Mouse (Mus musculus) embryonic facial prominence, embryonic 12.5 days (tissue): ENCODE measurements around the gene Ttf1. TPM values are rescaled to one million over a fixed set of nuclear protein-coding genes. Genes with fewer than 3 reads are reported as not detected.
"Not testable (repeated sequence)": the region's sequence is repeated elsewhere in the genome, so short reads cannot be mapped to it uniquely, and the experiment has no call there.

Source experiments
- ATAC-seq: fragments of 200-750 bp; cut with Nextera tagmentation; 2 replicates; pipeline ENCODE4 v1.8.0; 2017; ENCODE audit not compliant: insufficient number of reproducible peaks, insufficient read depth, low FRiP score, low TSS enrichment
- H3K27ac ChIP-seq: fragments of 300-500 bp; sonication (generic); 2 replicates; pipeline ENCODE4 v1.5.1; 2016; ENCODE audit warnings: mild to moderate bottlenecking
- H3K27me3 ChIP-seq: fragments of 300-500 bp; sonication (generic); 2 replicates; pipeline ENCODE4 v1.6.1; 2016; ENCODE audit warnings: mild to moderate bottlenecking, moderate library complexity
- H3K36me3 ChIP-seq: fragments of 300-500 bp; sonication (generic); 2 replicates; pipeline ENCODE4 v1.6.1; 2016; ENCODE audit warnings: mild to moderate bottlenecking
- H3K4me1 ChIP-seq: fragments of 300-500 bp; sonication (generic); 2 replicates; pipeline ENCODE4 v1.6.1; 2016
- H3K4me2 ChIP-seq: fragments of 300-500 bp; sonication (generic); replicated peaks from 2 replicates; pipeline ENCODE4 v1.6.1; 2016; ENCODE audit warnings: mild to moderate bottlenecking, moderate library complexity
- H3K4me3 ChIP-seq: fragments of 300-500 bp; sonication (generic); 2 replicates; pipeline ENCODE4 v1.5.1; 2016; ENCODE audit warnings: mild to moderate bottlenecking
- H3K9ac ChIP-seq: fragments of 300-500 bp; sonication (generic); 2 replicates; pipeline ENCODE4 v1.6.1; 2016; ENCODE audit warnings: mild to moderate bottlenecking, moderate library complexity
- H3K9me3 ChIP-seq: fragments of 300-500 bp; sonication (generic); 2 replicates; pipeline ENCODE4 v1.6.1; 2016; ENCODE audit warnings: mild to moderate bottlenecking, moderate library complexity
- WGBS: fragments of 180-500 bp; shearing (Covaris S2); methylation state at CpG from one replicate; pipeline ENCODE4 v1.1.7; 2016; 5-methylcytosine and 5-hydroxymethylcytosine counted together
- polyA plus RNA-seq: library from polyadenylated mRNA; unstranded; fragments of >200 nt; fragmentation: Nextera tagmentation; extraction: Ambion mirVana; gene quantifications from 2 replicates; pipeline ENCODE4 v1.2.1, GENCODE M21; 2016

The Ttf1 gene
- polyA plus RNA-seq, 1 experiment from 2014 or later: 11.4 TPM

- WGBS: 87% methylated on average over 14 of the region's 14 CpGs
- Histone ChIP-seq H3K27me3 (no peaks in the 10 kb centered on the region), H3K27ac (no peak overlapping the region), H3K36me3 (no peaks in the 10 kb centered on the region), H3K9ac (no peak overlapping the region), H3K9me3 (no peaks in the 10 kb centered on the region), H3K4me1 (no peaks in the 10 kb centered on the region), H3K4me3 (no peak overlapping the region), H3K4me2 (no peak overlapping the region)
- ATAC-seq: no peak
Measured at GRCm38 (mm10) chr2:29099646-29100045, 39.6 kb downstream of the Ttf1 start.

- Histone ChIP-seq H3K9me3 (no peaks in the 10 kb centered on the region), H3K4me3 (no peak overlapping the region), H3K36me3 (no peaks in the 10 kb centered on the region), H3K4me1 (no peaks in the 10 kb centered on the region), H3K4me2 (no peak overlapping the region), H3K27me3 (no peaks in the 10 kb centered on the region), H3K27ac (no peak overlapping the region), H3K9ac (no peak overlapping the region)
- WGBS: 70% methylated on average over 7 of the region's 7 CpGs
- ATAC-seq: no peak
Measured at GRCm38 (mm10) chr2:29100822-29101534, 40.9 kb downstream of the Ttf1 start.

- ATAC-seq, H3K4me2 ChIP-seq, H3K36me3 ChIP-seq, H3K4me3 ChIP-seq, H3K9ac ChIP-seq, H3K27ac ChIP-seq, H3K9me3 ChIP-seq, H3K4me1 ChIP-seq, H3K27me3 ChIP-seq: not testable (repeated sequence)
- WGBS: 84% methylated on average over 9 of the region's 10 CpGs
Measured at GRCm38 (mm10) chr2:29102416-29103377, 42.6 kb downstream of the Ttf1 start.

- Histone ChIP-seq H3K27ac (no peak overlapping the region), H3K4me2 (no peak overlapping the region), H3K4me1 (peaks cover under 1% of the 10 kb centered on the region; the same call in 1 of the 2 replicates), H3K36me3 (no peaks in the 10 kb centered on the region), H3K27me3 (no peaks in the 10 kb centered on the region), H3K9me3 (no peaks in the 10 kb centered on the region), H3K4me3 (no peak overlapping the region), H3K9ac (no peak overlapping the region)
- no peak for ATAC-seq
Measured at GRCm38 (mm10) chr2:29120969-29121368, 60.9 kb downstream of the Ttf1 start.

GRCm38 (mm10) chr2:29122446-29122845, 62.4 kb downstream of the Ttf1 start:
- H3K9ac ChIP-seq: no peak overlapping the region
- no peak overlapping the region for H3K4me3 ChIP-seq
- H3K4me1 ChIP-seq: peaks cover 8% of the 10 kb centered on the region; the same call in 1 of the 2 replicates
- WGBS: 75% methylated on average over 3 of the region's 3 CpGs
- no peak overlapping the region for H3K4me2 ChIP-seq
- H3K27me3 ChIP-seq: no peaks in the 10 kb centered on the region
- no peak for ATAC-seq
- no peaks in the 10 kb centered on the region for H3K9me3 ChIP-seq
- no peak overlapping the region for H3K27ac ChIP-seq
- peaks cover 8% of the 10 kb centered on the region for H3K36me3 ChIP-seq

GRCm38 (mm10) chr2:29123907-29124569, 64.0 kb downstream of the Ttf1 start, which contains the start of gene Setx:
Gene Setx, plus strand, starts transcription at chr2:29124181.
- Histone ChIP-seq H3K9me3 (no peaks in the 10 kb centered on the region), H3K4me3 (peak within 1 kb of the TSS; percentile 76), H3K4me2 (peak within 1 kb of the TSS; percentile 62), H3K36me3 (peaks cover 17% of the 10 kb centered on the region), H3K4me1 (peaks cover 8% of the 10 kb centered on the region; the same call in 1 of the 2 replicates), H3K27me3 (no peaks in the 10 kb centered on the region), H3K27ac (peak within 1 kb of the TSS; percentile 94), H3K9ac (peak within 1 kb of the TSS; percentile 86)
- ATAC-seq: no peak
- WGBS: 71% methylated on average over 14 of the region's 14 CpGs

- 0% methylated on average over 22 of the region's 24 CpGs for WGBS
- H3K4me2 ChIP-seq: peak overlapping the region; percentile 62
Measured at GRCm38 (mm10) chr2:29124571-29124935, 64.5 kb downstream of the Ttf1 start.

GRCm38 (mm10) chr2:29124936-29125701, 65.1 kb downstream of the Ttf1 start:
- H3K4me2 ChIP-seq: peak overlapping the region; percentile 62
- peak overlapping the region; percentile 86 for H3K9ac ChIP-seq
- peak; percentile 98 for ATAC-seq
- no peaks in the 10 kb centered on the region for H3K27me3 ChIP-seq
- no peaks in the 10 kb centered on the region for H3K9me3 ChIP-seq
- peak overlapping the region; percentile 94 for H3K27ac ChIP-seq
- under 1% methylated on average over 80 of the region's 81 CpGs for WGBS
- peak overlapping the region; percentile 76 for H3K4me3 ChIP-seq
- H3K4me1 ChIP-seq: peaks cover 8% of the 10 kb centered on the region; the same call in 1 of the 2 replicates
- H3K36me3 ChIP-seq: peaks cover 26% of the 10 kb centered on the region

More at GRCm38 (mm10) chr2:29124571-29124935, 64.5 kb downstream of the Ttf1 start:
- Histone ChIP-seq H3K9ac (peak overlapping the region; percentile 16), H3K9me3 (no peaks in the 10 kb centered on the region), H3K27ac (peak overlapping the region; percentile 94), H3K36me3 (peaks cover 20% of the 10 kb centered on the region), H3K27me3 (no peaks in the 10 kb centered on the region), H3K4me1 (peaks cover 8% of the 10 kb centered on the region; the same call in 1 of the 2 replicates), H3K4me3 (peak overlapping the region; percentile 76)
- no peak; the same call in 1 of the 2 replicates for ATAC-seq

- Histone ChIP-seq H3K9me3 (no peaks in the 10 kb centered on the region), H3K4me1 (peaks cover 8% of the 10 kb centered on the region; the same call in 1 of the 2 replicates), H3K27me3 (no peaks in the 10 kb centered on the region), H3K27ac (no peak overlapping the region), H3K4me2 (no peak overlapping the region), H3K4me3 (no peak overlapping the region), H3K9ac (no peak overlapping the region), H3K36me3 (peaks cover 50% of the 10 kb centered on the region)
- WGBS: 96% methylated on average over 7 of the region's 7 CpGs
- no peak for ATAC-seq
Measured at GRCm38 (mm10) chr2:29130118-29130899, 70.2 kb downstream of the Ttf1 start.

DNA sequence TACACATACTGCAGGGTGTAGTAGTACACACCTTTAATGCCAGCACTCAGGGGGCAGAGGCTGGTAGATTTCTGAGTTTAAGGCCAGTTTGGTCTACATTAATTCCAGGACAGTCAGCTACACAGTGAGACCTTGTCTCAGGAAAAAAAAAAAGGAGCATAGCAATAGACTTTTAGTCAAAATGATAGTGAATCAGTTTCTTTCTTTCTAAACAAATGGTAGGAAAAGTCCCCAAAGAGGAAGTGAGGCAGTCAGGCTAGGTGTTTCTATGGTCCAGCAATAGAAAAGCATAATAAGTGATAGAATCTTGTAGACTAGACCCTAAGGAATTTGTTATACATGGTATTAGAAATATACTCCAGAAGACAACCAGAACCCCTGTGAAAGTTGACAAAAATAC, 75.1 kb downstream of the Ttf1 start:
- ATAC-seq: no peak
- no peaks in the 10 kb centered on the region for H3K27me3 ChIP-seq
- no peaks in the 10 kb centered on the region for H3K4me1 ChIP-seq
- no peak overlapping the region for H3K9ac ChIP-seq
- H3K27ac ChIP-seq: no peak overlapping the region
- peaks cover 50% of the 10 kb centered on the region for H3K36me3 ChIP-seq
- H3K4me3 ChIP-seq: no peak overlapping the region
- no peak overlapping the region for H3K4me2 ChIP-seq
- H3K9me3 ChIP-seq: no peaks in the 10 kb centered on the region
